Mouse (Mus musculus) left cerebral cortex, postnatal 25 days (tissue): Measurements from ENCODE around the gene Cmip. TPM values are rescaled to one million over a fixed set of nuclear protein-coding genes. Genes with fewer than 3 reads are reported as not detected.

Source experiments
- DNase-seq, 2 experiments: peaks; one replicate each; pipeline ENCODE4 v3.0.0; 2022; ENCODE audit warnings: low spot score in 2 of 2, mixed read lengths in 1 of 2
- intact Hi-C: fragments of 180-260 bp; cut with DNase I; formaldehyde crosslinking; loops from one replicate; pipeline ENCODE4 v1.15.1; 2025
- total RNA-seq, 2 experiments: library from RNA; stranded (reverse); gene quantifications; 2 replicates each; pipeline ENCODE4 v1.2.3; 2021

Cmip gene
- total RNA-seq, 2 experiments from 2014 or later = 325 to 362 TPM

DNA sequence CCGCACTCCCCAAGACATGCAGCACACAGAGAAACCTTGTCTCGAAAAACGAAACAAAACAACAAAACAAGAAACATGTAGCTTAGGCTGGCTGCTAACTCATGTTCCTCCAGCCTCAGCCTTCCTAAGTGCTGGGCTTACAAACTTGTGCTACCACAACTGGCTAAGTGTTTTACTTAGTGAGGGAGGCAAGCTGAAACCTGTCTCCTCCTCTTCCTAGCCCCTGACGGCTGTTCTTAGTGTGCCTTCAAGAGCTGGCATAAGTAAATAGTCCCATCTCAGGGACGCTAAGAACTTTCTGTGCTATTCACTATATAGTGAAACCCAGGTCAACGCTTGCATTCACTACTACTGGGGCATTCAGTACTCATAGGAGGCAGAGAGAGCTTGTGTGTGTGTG is 2.4 kb upstream of the Cmip start:
- no peak for DNase-seq

DNA sequence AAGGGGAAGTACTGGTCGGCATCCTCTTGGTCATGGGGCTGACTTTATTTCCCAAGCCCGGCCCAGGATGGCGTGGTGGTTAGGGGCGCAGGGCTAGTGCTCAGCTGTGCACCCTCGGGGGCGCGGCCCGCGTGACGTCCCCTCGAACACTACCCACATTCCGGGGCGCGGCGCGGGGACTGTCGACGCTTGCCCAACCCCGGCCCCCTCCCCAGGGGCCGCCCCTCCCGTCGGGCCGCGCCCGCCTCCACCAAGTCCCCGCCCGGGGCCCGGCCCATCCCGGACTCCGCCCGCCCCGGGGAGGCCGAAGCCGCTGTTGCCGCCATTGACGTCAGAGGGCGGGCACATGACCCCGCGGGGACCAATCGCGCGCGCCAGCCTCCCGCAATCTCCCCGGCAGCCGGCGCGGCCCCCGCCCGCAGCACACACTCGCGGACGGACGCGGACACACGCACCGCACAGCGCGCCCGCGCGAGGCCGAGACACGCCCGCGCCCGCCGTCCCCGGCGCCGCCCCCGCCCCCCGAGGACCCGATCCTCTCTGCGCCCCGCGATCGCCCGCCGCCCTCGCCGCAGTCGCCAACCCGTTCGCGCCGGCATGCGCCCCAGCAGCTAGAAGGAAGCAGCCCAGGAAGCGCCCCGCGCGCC is 449 bp upstream of the Cmip start:
- intact Hi-C loops = loop anchor here (5.0 kb wide), 1 partner anchor 76 kb away; no protein-coding TSS in a partner anchor
- DNase-seq = peak; percentile 96 to 97

More for the DNA sequence above, 2.4 kb upstream of the Cmip start:
- intact Hi-C loops = no loop called here

GRCm38 (mm10) chr8:117257821-117258575 is 1.1 kb downstream of the Cmip start:
- intact Hi-C loops = loop anchor here (2.0 to 5.0 kb wide), 3 partner anchors 29 to 121 kb away; no protein-coding TSS in a partner anchor
- peak; percentile 24 to 36 for DNase-seq

GRCm38 (mm10) chr8:117258576-117259040 is 1.7 kb downstream of the Cmip start:
- DNase-seq = no peak
- intact Hi-C loops = loop anchor here (2.0 to 5.0 kb wide), 3 partner anchors 28 to 120 kb away; no protein-coding TSS in a partner anchor

DNA sequence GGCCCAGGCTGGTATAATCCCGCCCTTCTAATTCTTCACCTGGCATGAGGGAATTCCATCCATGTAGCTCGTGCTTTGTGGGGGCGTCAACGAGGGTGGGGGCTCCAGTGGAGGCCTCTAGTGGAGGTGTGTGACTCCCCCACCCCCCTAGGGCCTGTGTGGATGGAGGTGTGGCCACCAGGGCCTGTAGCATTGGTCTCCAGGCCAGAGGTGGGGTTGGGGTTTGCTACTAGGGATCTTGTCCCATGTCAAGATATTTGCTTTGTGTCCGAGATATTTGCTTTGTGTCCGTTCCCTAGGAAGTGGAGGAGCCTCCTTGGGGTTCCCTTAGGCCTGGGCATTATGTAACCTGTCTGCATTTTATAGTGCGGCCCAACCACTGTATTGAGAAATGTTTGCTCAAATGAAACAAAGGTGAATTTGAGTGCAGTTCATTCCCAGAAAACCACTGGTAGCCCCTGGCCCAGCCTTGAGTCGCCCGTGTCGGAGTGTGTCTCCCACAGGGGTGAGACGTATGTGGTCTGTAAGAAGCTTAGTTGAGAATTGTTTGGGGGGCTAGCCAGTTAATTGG is 2.7 kb downstream of the Cmip start:
- intact Hi-C loops = loop anchor here (2.0 to 5.0 kb wide), 3 partner anchors 27 to 119 kb away; no protein-coding TSS in a partner anchor
- DNase-seq = peak; percentile 29 to 48

- no peak for DNase-seq
- intact Hi-C loops = no loop called here
These were observed 3.5 kb downstream of the Cmip start for GRCm38 (mm10) chr8:117260234-117260929.

- intact Hi-C loops = no loop called here
- DNase-seq = peak in 1 of 2 experiments; percentile 35
These were observed 4.1 kb downstream of the Cmip start for GRCm38 (mm10) chr8:117260930-117261475.

DNA sequence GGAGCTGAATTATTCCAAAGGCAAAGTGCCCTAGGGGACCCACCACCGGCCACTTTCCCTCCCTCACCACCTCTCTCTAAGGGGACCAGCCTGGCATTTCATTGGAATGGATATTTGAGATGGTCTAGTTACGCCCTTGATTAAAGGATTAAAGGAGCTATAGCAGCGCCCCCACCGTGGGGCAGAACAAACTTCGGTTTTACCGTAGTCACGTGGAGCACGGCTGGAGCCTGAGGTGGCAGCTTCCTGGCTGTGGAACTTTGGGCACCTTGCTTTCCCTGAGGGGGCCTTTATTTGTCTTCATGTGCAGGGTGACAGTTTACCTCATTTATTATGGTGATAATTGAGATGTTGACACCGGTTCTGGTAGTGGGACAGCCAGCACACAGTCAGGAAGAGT is 4.8 kb downstream of the Cmip start:
- intact Hi-C loops = no loop called here
- no peak for DNase-seq

DNA sequence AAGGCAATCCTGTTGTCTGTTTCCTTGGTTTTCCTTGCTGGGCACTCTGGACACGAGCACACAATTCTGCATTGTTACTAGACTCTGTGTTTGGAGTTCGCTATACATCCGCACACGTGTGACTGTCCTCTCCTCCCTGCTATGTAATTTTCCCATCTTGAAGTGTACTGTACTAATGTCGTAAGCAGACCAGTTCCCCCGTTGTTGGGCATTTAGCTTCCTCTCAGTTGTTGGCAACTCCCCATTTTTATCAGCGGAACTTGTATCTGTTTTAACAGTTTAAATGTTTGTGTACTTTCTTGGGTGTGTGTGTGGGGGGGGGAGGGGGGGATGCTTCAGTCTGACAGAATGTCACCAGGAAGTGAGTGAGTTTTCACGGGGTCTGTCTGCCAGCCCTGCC is 5.8 kb downstream of the Cmip start:
- intact Hi-C loops = no loop called here
- no peak for DNase-seq

DNA sequence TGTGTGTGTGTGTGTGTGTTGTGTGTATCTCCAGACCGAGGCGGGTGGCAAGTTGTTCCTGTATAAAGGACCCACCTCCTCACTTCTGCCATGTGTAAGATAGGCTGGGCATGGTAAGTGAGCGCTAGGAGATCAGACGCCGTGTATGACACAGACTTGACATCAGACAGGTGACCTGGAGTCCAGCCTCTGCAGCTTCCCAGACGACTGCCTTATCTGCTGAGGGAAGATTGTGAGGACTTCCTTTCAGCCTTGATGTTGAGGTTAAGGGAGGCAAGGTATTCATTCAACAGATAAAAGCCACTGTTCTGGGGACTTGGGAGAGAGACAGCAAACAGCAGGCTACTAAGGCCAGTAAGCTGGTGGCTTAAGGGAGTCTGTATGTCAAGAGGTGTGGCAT is 6.6 kb downstream of the Cmip start:
- intact Hi-C loops = no loop called here
- no peak for DNase-seq

DNA sequence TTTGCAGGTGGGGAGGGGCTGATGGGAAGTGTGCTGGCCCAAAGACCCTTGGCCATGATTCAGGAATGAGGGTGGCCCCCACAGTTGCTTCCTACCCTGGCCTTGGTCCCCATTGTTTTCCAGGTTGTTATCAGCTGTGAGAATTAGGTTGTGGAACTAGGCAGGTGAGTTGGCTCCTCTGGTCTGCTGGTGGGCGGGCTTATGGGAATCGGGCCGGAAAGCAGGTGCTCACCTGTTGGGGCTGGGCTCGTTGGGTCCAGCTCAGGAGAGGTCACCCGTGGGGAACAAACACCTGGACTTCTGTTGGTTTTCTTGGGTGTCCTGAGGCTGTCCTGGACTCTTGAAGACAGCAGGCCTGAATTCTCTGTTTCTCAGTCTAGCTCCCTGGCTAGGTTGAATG is 8.2 kb downstream of the Cmip start:
- no peak for DNase-seq
- intact Hi-C loops = no loop called here

DNA sequence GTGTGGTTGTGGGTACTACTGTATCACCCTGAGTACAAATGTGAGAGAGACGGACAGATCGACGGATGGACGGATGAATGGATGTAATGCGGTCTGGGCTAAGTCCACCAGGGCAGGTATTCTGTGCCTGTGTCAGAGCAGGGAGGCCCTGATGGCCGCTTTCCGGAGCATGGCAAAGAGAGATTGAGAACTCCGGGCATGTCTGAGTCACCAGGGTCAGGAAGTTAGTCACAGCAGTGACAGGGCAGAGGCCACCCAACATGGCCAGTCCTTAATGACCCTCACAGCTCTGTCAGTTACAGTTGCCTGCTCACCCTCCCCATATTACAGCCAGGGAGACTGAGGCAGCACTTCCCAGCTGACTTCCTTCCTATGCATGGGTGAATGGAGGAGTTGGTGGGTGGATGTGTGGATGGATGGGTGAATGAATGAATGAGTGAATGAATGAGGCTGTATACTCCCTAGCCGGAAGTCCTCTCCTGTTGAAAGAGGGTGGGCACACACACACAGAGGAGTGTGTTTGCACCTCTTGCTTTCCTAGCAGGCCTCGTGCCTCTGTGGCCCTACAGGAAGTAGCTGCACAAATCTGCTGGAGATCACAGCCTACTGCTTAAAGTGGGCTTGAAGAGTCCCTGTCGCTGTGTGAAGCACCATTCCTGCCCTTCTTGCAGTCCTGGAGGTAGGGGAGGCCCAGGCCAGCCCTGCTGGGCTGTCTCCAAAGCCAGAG is 10.7 kb downstream of the Cmip start:
- no peak for DNase-seq
- intact Hi-C loops = no loop called here

GRCm38 (mm10) chr8:117278234-117278633 is 21.4 kb downstream of the Cmip start:
- intact Hi-C loops = no loop called here
- no peak for DNase-seq

GRCm38 (mm10) chr8:117278668-117279132 is 21.8 kb downstream of the Cmip start:
- DNase-seq = peak; percentile 34 to 53
- intact Hi-C loops = no loop called here

DNA sequence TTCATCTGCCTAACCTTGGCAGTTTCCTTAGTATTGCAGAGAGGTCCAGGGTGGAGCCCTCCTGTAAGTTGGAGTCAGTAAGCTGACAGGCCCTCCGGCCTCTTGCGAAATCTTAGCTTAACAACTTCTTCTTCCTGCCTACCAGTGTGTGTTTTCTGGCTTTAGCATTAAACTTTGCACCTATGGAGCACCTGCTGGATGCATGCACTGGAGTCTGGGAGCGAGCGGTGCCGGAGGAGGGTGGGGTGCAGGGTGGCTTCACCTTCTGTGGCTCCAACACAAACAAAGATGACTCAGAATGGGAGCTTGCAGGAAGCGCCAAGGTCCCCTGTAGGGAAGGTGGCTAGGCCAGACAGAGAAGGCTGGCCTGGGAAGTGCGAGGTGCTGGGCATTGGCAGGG is 23.6 kb downstream of the Cmip start:
- intact Hi-C loops = no loop called here
- DNase-seq = no peak

- no peak for DNase-seq
- intact Hi-C loops = no loop called here
These were observed 24.8 kb downstream of the Cmip start for GRCm38 (mm10) chr8:117281676-117282075.

DNA sequence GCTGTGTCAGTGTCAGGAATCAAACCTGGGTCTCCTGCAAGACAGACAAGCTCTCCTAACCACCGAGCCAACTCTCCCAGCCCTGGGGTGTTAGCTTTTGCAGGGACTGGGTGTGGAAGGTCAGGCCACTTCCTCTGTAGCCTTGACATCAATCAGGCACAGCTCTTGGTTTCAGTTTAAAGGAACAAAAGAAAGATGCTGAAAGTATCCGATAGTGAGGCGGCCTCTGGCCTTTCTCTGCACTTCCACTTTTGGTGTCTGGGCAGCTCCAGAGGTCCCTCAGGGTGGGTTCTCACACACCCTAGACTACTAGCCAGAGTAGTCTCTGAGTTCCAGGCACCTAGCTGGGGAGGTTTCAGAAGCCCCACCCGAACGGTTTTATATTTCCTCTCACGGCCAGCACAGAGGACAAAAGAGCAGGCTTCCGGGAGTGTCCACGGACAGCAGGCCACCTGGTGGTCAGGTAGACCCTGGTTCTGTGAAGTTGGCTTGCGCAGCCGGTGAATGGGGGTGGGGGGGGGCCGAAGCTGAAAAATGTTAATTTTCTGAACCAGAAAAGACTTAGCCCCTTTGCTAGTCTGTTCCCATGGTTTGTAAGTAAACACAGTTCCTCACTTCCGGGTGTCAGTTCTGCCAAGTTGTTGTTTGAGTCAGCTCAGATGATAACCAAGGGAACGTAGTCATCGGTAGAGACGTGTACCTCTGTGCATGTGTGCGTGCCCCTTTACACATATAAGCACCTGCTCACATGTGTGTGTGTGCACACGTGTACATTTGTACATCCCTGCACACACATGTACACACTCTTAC is 25.5 kb downstream of the Cmip start:
- no peak for DNase-seq
- intact Hi-C loops = no loop called here
